Mouse (Mus musculus) spleen, postnatal 10 days (tissue): ENCODE results near the gene Itk.

Experiments
- DNase-seq, 2 experiments: peaks; one replicate each; pipeline ENCODE4 v3.0.0; 2021 to 2022; ENCODE audit warnings: low spot score in 2 of 2

Gene Itk

GRCm38 (mm10) chr11:46276778-46277177 is 112.5 kb downstream of the Itk start:
- DNase-seq = peak; percentile 32 to 78

- no peak for DNase-seq
Measured at GRCm38 (mm10) chr11:46276168-46276567, 113.1 kb downstream of the Itk start.

- DNase-seq = peak; percentile 52 to 89
Measured at GRCm38 (mm10) chr11:46275302-46275701, 114.0 kb downstream of the Itk start.
